20 mouse cellular contexts compared by ENCODE assay signal in the genomic region with DNA sequence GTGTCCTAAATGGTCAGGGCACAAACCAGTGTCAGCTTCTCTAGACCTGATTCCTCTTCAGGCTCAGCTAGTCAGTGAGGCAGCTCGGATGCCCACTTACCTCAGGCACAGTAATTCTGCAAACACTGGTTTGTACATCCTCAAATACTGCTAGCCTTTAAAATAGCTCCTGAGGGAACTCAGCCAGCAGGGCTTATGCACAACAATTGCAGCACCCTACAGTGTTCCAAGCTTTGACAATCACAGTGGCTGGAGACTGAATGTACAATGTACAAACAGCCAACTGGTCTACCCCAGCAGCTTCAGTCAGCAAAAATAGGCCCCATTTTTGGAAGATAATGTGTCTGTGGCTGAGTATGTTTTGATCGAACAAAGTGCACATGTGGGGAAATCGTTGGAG.
DNase-seq lines count a peak whose midpoint lies in the region.
"Had no signal": no experiment of that assay in that cellular context is flagged by ENCODE, and none has a peak within 500 bp of the region (broad histone marks: within the 10 kb centered on the region; RNA-seq: fewer than 3 reads in every experiment).

No protein-coding gene starts in this region.

- DNase-seq in frontal cortex, postnatal 36 days (ENCODE audit: low spot score in 2 of 2) = peak; percentile 15 to 34
- no peak for DNase-seq in frontal cortex, postnatal 25 days (ENCODE audit: low spot score in 2 of 2)
- peak; percentile 40 for DNase-seq in layer of hippocampus, adult 9-11 months
- no peak for DNase-seq in layer of hippocampus, postnatal 36 days
- peak; percentile 12 to 35 for DNase-seq in right cerebral cortex, adult 2 months (ENCODE audit: low spot score in 2 of 2)
- no peak for DNase-seq in right cerebral cortex, postnatal 25 days
- peak; percentile 41 for DNase-seq in telencephalon, adult 2 months (ENCODE audit: low read depth, low spot score)
- DNase-seq in spleen, adult 18-20 months = no peak
- DNase-seq: adrenal gland, postnatal 10 days; adrenal gland, postnatal 36 days; B cell, adult 2 months; cerebellum, adult 11 months; cerebellum, adult 2 months; cerebellum, adult 9-11 months; cerebellum, postnatal 25 days; forebrain, postnatal 0 days; gastrocnemius, postnatal 25 days; heart, adult 18-20 months; heart, postnatal 14 days; heart, postnatal 4 days had no signal

Comparison
In these comparisons a context has a peak if more than half of its experiments do, and no peak if none do; other contexts are left out.
1. DNase-seq: peak in frontal cortex, postnatal 36 days (2 of 2), layer of hippocampus, adult 9-11 months (single experiment), right cerebral cortex, adult 2 months (2 of 2) and telencephalon, adult 2 months (single experiment); none in frontal cortex, postnatal 25 days (0 of 2), layer of hippocampus, postnatal 36 days (0 of 2), right cerebral cortex, postnatal 25 days (single experiment) and spleen, adult 18-20 months (0 of 2).